Mouse (Mus musculus) CH12.LX (cell line): Measurements from ENCODE around the gene Scaf1. TPM values are rescaled to one million over a fixed set of nuclear protein-coding genes. Genes with fewer than 3 reads are reported as not detected.

Experiments
- DNase-seq: peaks from one replicate; pipeline ENCODE4 v3.0.0-alpha.2; 2013; ENCODE audit errors: extremely low read depth
- H3K27ac ChIP-seq: 2 replicates; pipeline ENCODE4 v1.5.1; 2012; ENCODE audit warnings: low read depth, mild to moderate bottlenecking, control low read depth, moderate library complexity; ENCODE audit not compliant: insufficient read depth
- H3K27me3 ChIP-seq: replicated peaks from 2 replicates; pipeline ENCODE3; 2012; ENCODE audit warnings: inconsistent platforms
- H3K36me3 ChIP-seq, 2 experiments: replicated peaks in 1 of 2; 2 replicates each; pipeline versions ENCODE3 to v1.6.1; 2012; ENCODE audit warnings: inconsistent platforms in 1 of 2, low read length in 1 of 2, mild to moderate bottlenecking in 1 of 2, mixed read lengths in 1 of 2, moderate library complexity in 1 of 2; ENCODE audit not compliant: control insufficient read depth in 1 of 2, insufficient read depth in 1 of 2
- H3K4me1 ChIP-seq, 2 experiments: 2 replicates each; pipeline ENCODE4 v1.6.1; 2012; ENCODE audit warnings: inconsistent platforms in 1 of 2, moderate library complexity in 1 of 2; ENCODE audit not compliant: insufficient read depth in 2 of 2, control insufficient read depth in 1 of 2
- H3K4me2 ChIP-seq: 2 replicates; pipeline ENCODE4 v1.6.1; 2012; ENCODE audit warnings: low read depth, mild to moderate bottlenecking, control low read depth; ENCODE audit not compliant: poor library complexity, insufficient read depth, severe bottlenecking
- H3K4me3 ChIP-seq, 3 experiments: fragments of 150-350 bp in 1 of 3; sonication (generic) in 1 of 3; replicated peaks in 1 of 3; 2 replicates each; pipeline versions ENCODE3 to v1.5.1; 2011 to 2012; ENCODE audit warnings: low read depth in 2 of 3, low read length in 2 of 3, mild to moderate bottlenecking in 2 of 3, moderate library complexity in 2 of 3, control low read depth in 1 of 3, improper control_type of control experiment in 1 of 3, inconsistent platforms in 1 of 3, mixed read lengths in 1 of 3; ENCODE audit not compliant: poor library complexity in 1 of 3
- H3K79me2 ChIP-seq: replicated peaks from 2 replicates; pipeline ENCODE4 v1.6.1; 2012; ENCODE audit warnings: mild to moderate bottlenecking, moderate library complexity; ENCODE audit not compliant: control insufficient read depth, poor library complexity, insufficient read depth, severe bottlenecking; ENCODE audit errors: extremely low read depth
- H3K9ac ChIP-seq: 2 replicates; pipeline ENCODE4 v1.6.1; 2012; ENCODE audit warnings: low read depth, mild to moderate bottlenecking, control low read depth, moderate library complexity; ENCODE audit not compliant: insufficient read depth
- H3K9me3 ChIP-seq: replicated peaks from 2 replicates; pipeline ENCODE3; 2012; ENCODE audit warnings: low read length, inconsistent platforms, mixed read lengths
- BHLHE40 ChIP-seq: IDR thresholded peaks from 2 replicates; pipeline ENCODE4 v1.6.1; 2011; ENCODE audit warnings: mild to moderate bottlenecking, low read depth, low read length, improper control_type of control experiment
- CHD1 ChIP-seq: IDR thresholded peaks from 2 replicates; pipeline ENCODE4 v1.6.1; 2012; ENCODE audit warnings: low read depth, low read length, improper control_type of control experiment, inconsistent platforms
- ELF1 ChIP-seq: IDR thresholded peaks from 2 replicates; pipeline ENCODE4 v1.6.1; 2014; ENCODE audit warnings: low read depth, mild to moderate bottlenecking, inconsistent platforms, low read length, improper control_type of control experiment
- EP300 ChIP-seq: IDR thresholded peaks from 2 replicates; pipeline ENCODE4 v1.6.1; 2011; ENCODE audit warnings: low read length, improper control_type of control experiment
- ETS1 ChIP-seq: conservative IDR thresholded peaks from 2 replicates; pipeline ENCODE4 v1.6.1; 2012; ENCODE audit warnings: low read depth, mild to moderate bottlenecking, inconsistent platforms, low read length, improper control_type of control experiment, moderate library complexity
- HCFC1 ChIP-seq: IDR thresholded peaks from 2 replicates; pipeline ENCODE4 v1.6.1; 2012; ENCODE audit warnings: low read depth, mild to moderate bottlenecking, inconsistent platforms, low read length, improper control_type of control experiment
- IRF4 ChIP-seq: IDR thresholded peaks from 2 replicates; pipeline ENCODE4 v1.6.1; 2014; ENCODE audit warnings: low read depth, mild to moderate bottlenecking, inconsistent platforms, low read length, improper control_type of control experiment
- JUND ChIP-seq: conservative IDR thresholded peaks from 2 replicates; pipeline ENCODE4 v1.6.1; 2011; ENCODE audit warnings: low read depth, low read length, improper control_type of control experiment
- KAT2A ChIP-seq: IDR thresholded peaks from 2 replicates; pipeline ENCODE4 v1.6.1; 2012; ENCODE audit warnings: low read length, improper control_type of control experiment, inconsistent platforms; ENCODE audit not compliant: insufficient replicate concordance
- MAZ ChIP-seq: IDR thresholded peaks from 2 replicates; pipeline ENCODE4 v1.6.1; 2012; ENCODE audit warnings: low read depth, mild to moderate bottlenecking, inconsistent platforms, low read length, improper control_type of control experiment, moderate library complexity
- MXI1 ChIP-seq: IDR thresholded peaks from 2 replicates; pipeline ENCODE4 v1.6.1; 2011; ENCODE audit warnings: mild to moderate bottlenecking, low read depth, low read length, improper control_type of control experiment
- MYC ChIP-seq: IDR thresholded peaks from 2 replicates; pipeline ENCODE4 v1.6.1; 2011; ENCODE audit warnings: low read depth, mild to moderate bottlenecking, improper control_type of control experiment, low read length
- NELFE ChIP-seq: IDR thresholded peaks from 2 replicates; pipeline ENCODE4 v1.6.1; 2011; ENCODE audit warnings: low read depth, low read length, improper control_type of control experiment
- NRF1 ChIP-seq: IDR thresholded peaks from 2 replicates; pipeline ENCODE4 v1.6.1; 2014; ENCODE audit warnings: low read depth, mild to moderate bottlenecking, inconsistent platforms, low read length, improper control_type of control experiment, moderate library complexity
- RCOR1 ChIP-seq: conservative IDR thresholded peaks from 2 replicates; pipeline ENCODE4 v1.6.1; 2012; ENCODE audit warnings: low read depth, mild to moderate bottlenecking, inconsistent platforms, low read length, improper control_type of control experiment
- SIN3A ChIP-seq: IDR thresholded peaks from 2 replicates; pipeline ENCODE4 v1.6.1; 2012; ENCODE audit warnings: low read length, improper control_type of control experiment, inconsistent platforms
- TBP ChIP-seq: conservative IDR thresholded peaks from 2 replicates; pipeline ENCODE4 v1.6.1; 2011; ENCODE audit warnings: low read depth, low read length, improper control_type of control experiment
- UBTF ChIP-seq: IDR thresholded peaks from 2 replicates; pipeline ENCODE4 v1.6.1; 2012; ENCODE audit warnings: low read depth, mild to moderate bottlenecking, inconsistent platforms, low read length, improper control_type of control experiment, moderate library complexity
- ZKSCAN1 ChIP-seq: IDR thresholded peaks from 2 replicates; pipeline ENCODE4 v1.6.1; 2012; ENCODE audit warnings: low read depth, inconsistent platforms, low read length, improper control_type of control experiment, borderline replicate concordance
- ZMIZ1 ChIP-seq: IDR thresholded peaks from 2 replicates; pipeline ENCODE4 v1.6.1; 2012; ENCODE audit warnings: low read depth, mild to moderate bottlenecking, inconsistent platforms, low read length, improper control_type of control experiment
- ZNF384 ChIP-seq: IDR thresholded peaks from 2 replicates; pipeline ENCODE4 v1.6.1; 2012; ENCODE audit warnings: low read depth, low read length, improper control_type of control experiment, inconsistent platforms
- dilution Hi-C: fragments of 300-500 bp; cut with MboI; formaldehyde crosslinking; loops from 2 replicates; pipeline ENCODE4 v1.14.3; 2020; ENCODE audit warnings: low sequenced_read_pairs; ENCODE audit not compliant: extremely low pct_unique_long_range_greater_than_20kb, extremely low pct_ligation_motif_present
- in situ Hi-C: fragments of 300-500 bp; cut with MboI; formaldehyde crosslinking; loops from 3 replicates; pipeline ENCODE4 v1.14.3; 2019; ENCODE audit warnings: low sequenced_read_pairs, low pct_ligation_motif_present, low pct_unique_long_range_greater_than_20kb, mixed read lengths
- polyA plus RNA-seq: library from polyadenylated mRNA; unstranded; fragments of >175 nt; gene quantifications from 2 replicates; pipeline ENCODE4 v1.2.1, GENCODE M21; 2012; ENCODE audit warnings: low read depth; ENCODE audit not compliant: insufficient read length
- total RNA-seq, 2 experiments: library from RNA; depleted of rRNA; stranded (reverse); fragments of 300-350 nt in 1 of 2; fragments of >200 nt in 1 of 2; gene quantifications; 2 replicates each; pipeline ENCODE4 v1.2.3; 2012 to 2014

Scaf1 gene
- total and polyA plus RNA-seq, 3 experiments = 5.4 to 41.9 (median 18.2) TPM

GRCm38 (mm10) chr7:45053117-45053930 is 37.2 kb upstream of the Scaf1 start:
- Histone ChIP-seq H3K9me3 (no peaks in the 10 kb centered on the region), H3K4me1 (peaks cover 0 to 25% of the 10 kb centered on the region in 2 experiments; a peak in 2 of 4 replicates), H3K4me3 (peak overlapping the region; percentile 60 to 80 (median 72)), H3K9ac (peak overlapping the region; percentile 89), H3K27ac (peak overlapping the region; percentile 97), H3K36me3 (peaks cover 20% of the 10 kb centered on the region in 2 experiments), H3K79me2 (peaks cover 3% of the 10 kb centered on the region), H3K27me3 (no peaks in the 10 kb centered on the region), H3K4me2 (peak overlapping the region; percentile 77)
- peak; percentile 87 for DNase-seq
- in situ Hi-C loops = no loop called here
- dilution Hi-C loops = no loop called here
- no peak for TF ChIP-seq ETS1
- no peak for TF ChIP-seq ZKSCAN1
- no peak; the same call in 1 of the 2 replicates for TF ChIP-seq NRF1
- TF ChIP-seq MXI1 = no peak; the same call in 1 of the 2 replicates
- peak; percentile 92; the same call in 1 of the 2 replicates for TF ChIP-seq MAZ
- peak; percentile 86; the same call in 1 of the 2 replicates for TF ChIP-seq CHD1
- TF ChIP-seq SIN3A = no peak; the same call in 1 of the 2 replicates
- peak; percentile 52; the same call in 1 of the 2 replicates for TF ChIP-seq ZMIZ1
- peak; percentile 67 for TF ChIP-seq HCFC1
- TF ChIP-seq TBP = no peak
- 0 out of 2 replicates have a peak, but pooled peaks have one; percentile 32 for TF ChIP-seq KAT2A
- peak; percentile 49; the same call in 1 of the 2 replicates for TF ChIP-seq ELF1
- peak; percentile 38; the same call in 1 of the 2 replicates for TF ChIP-seq IRF4
- TF ChIP-seq ZNF384 = peak; percentile 94
- peak; percentile 55 for TF ChIP-seq BHLHE40
- peak; percentile 62; the same call in 1 of the 2 replicates for TF ChIP-seq UBTF
- TF ChIP-seq NELFE = peak; percentile 42; the same call in 1 of the 2 replicates
- TF ChIP-seq RCOR1 = no peak
- no peak for TF ChIP-seq JUND
- 0 out of 2 replicates have a peak, but pooled peaks have one; percentile 23 for TF ChIP-seq MYC
- TF ChIP-seq EP300 = no peak
